Mouse (Mus musculus) limb, embryonic 10.5 days (tissue): Measurements from ENCODE around the gene Zcrb1. TPM values are rescaled to one million over a fixed set of nuclear protein-coding genes. Genes with fewer than 3 reads are reported as not detected.
A peak's percentile ranks its signal among the peaks of the same experiment; 100 is the strongest.
"Not testable (repeated sequence)": the region's sequence is repeated elsewhere in the genome, so short reads cannot be mapped to it uniquely, and the experiment has no call there.

ENCODE experiments used
- DNase-seq: peaks from one replicate; pipeline ENCODE4 v3.0.0-alpha.2; 2017; ENCODE audit warnings: low spot score
- H3K27ac ChIP-seq: fragments of 300-500 bp; sonication (generic); 2 replicates; pipeline ENCODE4 v1.5.1; 2016; ENCODE audit warnings: mild to moderate bottlenecking
- H3K27me3 ChIP-seq: fragments of 300-500 bp; sonication (generic); 2 replicates; pipeline ENCODE4 v1.6.1; 2016; ENCODE audit warnings: low read depth, mild to moderate bottlenecking; ENCODE audit not compliant: poor library complexity, severe bottlenecking
- H3K36me3 ChIP-seq: fragments of 300-500 bp; sonication (generic); 2 replicates; pipeline ENCODE4 v1.6.1; 2016; ENCODE audit warnings: mild to moderate bottlenecking, moderate library complexity
- H3K4me1 ChIP-seq: fragments of 300-500 bp; sonication (generic); 2 replicates; pipeline ENCODE4 v1.6.1; 2016
- H3K4me3 ChIP-seq: fragments of 300-500 bp; sonication (generic); 2 replicates; pipeline ENCODE4 v1.5.1; 2016; ENCODE audit warnings: mild to moderate bottlenecking, moderate library complexity
- H3K9me3 ChIP-seq: fragments of 300-500 bp; sonication (generic); replicated peaks from 2 replicates; pipeline ENCODE4 v1.6.1; 2016; ENCODE audit warnings: mild to moderate bottlenecking
- WGBS: fragments of 180-500 bp; shearing (Covaris S2); methylation state at CpG from one replicate; pipeline ENCODE4 v1.1.7; 2016; 5-methylcytosine and 5-hydroxymethylcytosine counted together
- polyA plus RNA-seq: library from polyadenylated mRNA; unstranded; fragments of >200 nt; fragmentation: Nextera tagmentation; extraction: Ambion mirVana; gene quantifications from 2 replicates; pipeline ENCODE4 v1.2.1, GENCODE M21; 2016

Gene Zcrb1
- polyA plus RNA-seq, 1 experiment from 2014 or later: 154 TPM

DNA sequence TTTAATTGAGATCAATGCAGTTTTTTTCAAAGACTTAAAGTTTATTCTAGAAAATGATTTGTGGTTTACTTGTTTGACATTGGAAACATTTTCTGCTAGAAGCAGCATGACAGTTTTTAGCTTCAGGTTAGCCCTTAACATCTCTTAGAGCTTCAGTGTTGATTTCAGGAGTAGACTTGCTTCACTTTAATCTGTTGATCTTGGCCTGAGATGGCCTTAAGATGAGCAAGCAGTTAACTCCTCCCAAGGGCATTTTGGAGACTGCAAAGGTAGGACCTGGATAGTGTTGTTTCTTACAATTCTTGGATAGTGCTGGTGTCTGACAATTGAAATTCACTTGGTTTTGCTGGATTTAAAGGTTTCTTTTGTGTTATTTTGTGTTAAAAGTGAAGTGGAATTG lies 6.7 kb upstream of the Zcrb1 start:
- Histone ChIP-seq H3K27me3 (no peaks in the 10 kb centered on the region), H3K4me3 (no peak overlapping the region), H3K9me3 (no peaks in the 10 kb centered on the region), H3K27ac (no peak overlapping the region), H3K36me3 (peaks cover 60% of the 10 kb centered on the region), H3K4me1 (peaks cover 6% of the 10 kb centered on the region)
- no peak for DNase-seq

DNA sequence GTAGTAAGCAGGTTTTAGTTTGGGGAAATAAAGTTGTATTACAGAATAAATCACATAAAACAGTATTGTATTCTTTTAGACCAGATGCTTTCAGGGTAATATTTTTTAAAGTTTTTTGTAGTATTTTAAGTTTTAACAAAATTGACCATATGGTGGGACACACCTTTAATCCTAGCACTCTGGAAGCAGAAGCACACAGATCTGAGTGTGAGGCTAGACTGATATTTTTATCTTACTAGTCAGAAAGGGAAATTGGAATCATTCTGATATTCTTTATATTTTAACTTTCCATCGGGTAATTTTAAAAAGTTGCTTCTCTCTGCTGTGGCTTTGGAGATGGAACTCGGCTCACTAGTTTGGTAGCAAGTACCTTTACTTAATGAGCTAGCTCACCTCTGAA lies 4.6 kb upstream of the Zcrb1 start:
- no peak overlapping the region for H3K4me3 ChIP-seq
- H3K27ac ChIP-seq: no peak overlapping the region
- no peaks in the 10 kb centered on the region for H3K27me3 ChIP-seq
- no peaks in the 10 kb centered on the region for H3K9me3 ChIP-seq
- peaks cover 41% of the 10 kb centered on the region for H3K36me3 ChIP-seq
- 97% methylated on average over 2 of the region's 2 CpGs for WGBS
- peaks cover 17% of the 10 kb centered on the region for H3K4me1 ChIP-seq
- DNase-seq: no peak

GRCm38 (mm10) chr15:93401446-93401845 lies 3.3 kb upstream of the Zcrb1 start:
- Histone ChIP-seq H3K4me3 (no peak overlapping the region), H3K36me3 (peaks cover 31% of the 10 kb centered on the region), H3K9me3 (no peaks in the 10 kb centered on the region), H3K27ac (no peak overlapping the region), H3K4me1 (peaks cover 27% of the 10 kb centered on the region), H3K27me3 (no peaks in the 10 kb centered on the region)
- whole genome bisulfite sequencing: 78% methylated on average over 4 of the region's 4 CpGs
- DNase-seq: no peak

DNA sequence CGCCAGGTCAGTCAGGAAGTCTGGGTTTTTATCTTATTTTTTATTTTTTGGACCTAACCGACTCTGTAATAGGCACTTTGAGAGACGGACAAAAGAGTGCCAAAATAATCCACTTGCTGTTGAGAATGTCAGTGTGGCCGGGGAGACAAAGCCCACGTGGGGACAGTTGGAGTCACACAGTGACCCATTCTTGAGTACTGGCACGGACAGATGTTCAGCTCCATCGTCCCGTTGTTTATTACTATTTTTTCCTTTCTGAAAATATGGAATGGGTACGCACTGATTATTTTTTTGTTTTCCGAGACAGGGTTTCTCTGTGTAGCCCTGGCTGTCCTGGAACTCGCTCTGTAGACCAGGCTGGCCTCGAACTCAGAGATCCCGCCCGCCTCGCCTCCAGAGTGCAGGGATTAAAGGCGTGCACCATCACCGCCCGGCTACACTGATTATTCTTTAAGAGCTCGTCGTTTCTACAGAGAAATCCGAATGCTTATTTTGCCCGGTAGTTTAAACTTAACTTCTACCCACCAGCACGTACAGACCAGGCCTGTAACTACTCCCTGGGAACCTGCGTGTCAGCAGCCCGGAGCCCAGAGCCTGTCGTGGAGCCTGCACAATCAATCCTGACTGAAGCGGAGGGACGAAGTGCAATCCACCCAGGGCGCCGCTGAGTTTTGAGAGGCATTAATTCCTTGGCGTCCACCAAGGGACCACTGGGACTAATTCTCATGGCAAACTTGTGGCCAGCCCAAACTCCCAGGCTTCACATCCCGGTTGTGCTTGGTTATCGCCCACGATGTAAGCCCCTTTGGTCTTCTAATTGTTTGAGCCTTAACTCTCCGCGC lies 786 bp upstream of the Zcrb1 start:
- peak; percentile 53 for DNase-seq
- Histone ChIP-seq H3K9me3 (no peaks in the 10 kb centered on the region), H3K27ac (peak overlapping the region; percentile 96), H3K27me3 (no peaks in the 10 kb centered on the region), H3K36me3 (peaks cover 40% of the 10 kb centered on the region), H3K4me1 (peaks cover 29% of the 10 kb centered on the region), H3K4me3 (peak overlapping the region; percentile 94)
- WGBS: under 1% methylated on average over 36 of the region's 36 CpGs

DNA sequence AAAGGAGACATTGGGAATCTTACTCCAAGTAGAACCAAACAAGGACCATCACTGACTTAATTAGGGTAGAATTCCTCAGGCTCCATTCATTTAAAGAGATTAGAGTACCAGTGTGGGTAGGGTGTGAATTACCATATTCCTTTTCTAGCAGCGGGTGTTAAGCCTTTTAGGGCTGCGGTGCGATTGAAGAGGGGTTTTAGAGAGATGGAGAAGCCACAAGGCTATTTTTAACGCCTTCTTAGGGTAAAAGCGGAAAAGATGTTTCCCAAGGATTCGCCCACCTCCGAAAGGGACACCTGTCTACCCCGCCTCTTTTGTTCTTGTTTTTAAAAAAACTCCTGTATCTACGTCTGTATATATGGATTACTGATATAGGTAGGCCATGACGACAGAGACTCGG lies 865 bp downstream of the Zcrb1 start:
- H3K4me1 ChIP-seq: peaks cover 29% of the 10 kb centered on the region
- H3K9me3 ChIP-seq: no peaks in the 10 kb centered on the region
- peak overlapping the region; percentile 34; the same call in 1 of the 2 replicates for H3K27ac ChIP-seq
- DNase-seq: no peak
- H3K27me3 ChIP-seq: no peaks in the 10 kb centered on the region
- H3K36me3 ChIP-seq: peaks cover 53% of the 10 kb centered on the region
- peak overlapping the region; percentile 94 for H3K4me3 ChIP-seq
- WGBS: under 1% methylated on average over 11 of the region's 11 CpGs

DNA sequence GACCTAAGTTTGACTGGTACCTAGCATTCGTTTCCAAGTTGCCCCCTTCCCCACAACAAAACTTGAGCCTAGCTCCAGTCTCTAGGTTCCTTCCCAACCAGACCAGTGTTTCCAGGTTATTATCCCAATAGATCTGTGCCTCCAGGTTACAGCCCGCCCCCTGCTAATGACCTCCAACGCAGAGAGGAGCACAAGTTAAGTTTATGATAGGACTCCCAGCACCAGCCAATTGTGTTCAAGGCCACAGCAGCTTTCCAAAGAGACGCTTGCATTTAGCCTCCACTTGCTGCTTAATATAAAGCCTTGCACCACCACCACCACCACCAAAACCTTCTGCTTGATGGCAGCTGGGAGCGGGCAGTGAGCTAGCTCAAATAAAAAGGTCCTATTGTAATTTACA lies 16.8 kb downstream of the Zcrb1 start:
- no peak overlapping the region for H3K27ac ChIP-seq
- WGBS: 55% methylated on average over 5 of the region's 5 CpGs
- DNase-seq: no peak
- no peaks in the 10 kb centered on the region for H3K9me3 ChIP-seq
- 0 out of 2 replicates have a peak, but pooled peaks cover 2% of the 10 kb centered on the region for H3K4me1 ChIP-seq
- H3K36me3 ChIP-seq: peaks cover 26% of the 10 kb centered on the region
- no peak overlapping the region for H3K4me3 ChIP-seq
- H3K27me3 ChIP-seq: no peaks in the 10 kb centered on the region

DNA sequence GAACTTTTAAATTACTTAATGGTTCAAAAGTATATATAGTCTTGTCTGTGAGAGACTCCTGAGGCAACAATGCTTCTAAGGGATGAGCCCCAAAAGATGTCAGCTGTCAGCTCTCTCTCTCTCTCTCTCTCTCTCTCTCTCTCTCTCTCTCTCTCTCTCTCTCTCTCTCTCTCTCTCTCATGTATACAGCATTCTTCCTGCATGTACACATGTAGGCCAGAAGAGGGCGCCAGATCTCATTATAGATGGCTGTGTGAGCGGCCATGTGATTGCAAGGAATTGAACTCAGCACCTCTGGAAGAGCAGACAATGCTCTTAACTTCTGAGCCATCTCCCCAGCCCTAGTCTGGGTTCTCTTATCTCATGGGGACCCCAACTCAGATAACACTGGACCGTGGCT lies 19.0 kb downstream of the Zcrb1 start:
- Histone ChIP-seq H3K36me3 (peaks cover 7% of the 10 kb centered on the region), H3K27me3 (no peaks in the 10 kb centered on the region), H3K27ac (no peak overlapping the region), H3K4me3 (no peak overlapping the region), H3K9me3 (no peaks in the 10 kb centered on the region), H3K4me1 (0 out of 2 replicates have a peak, but pooled peaks cover 2% of the 10 kb centered on the region)
- DNase-seq: no peak
- 76% methylated on average over 3 of the region's 3 CpGs for WGBS

GRCm38 (mm10) chr15:93375696-93376095 lies 22.4 kb downstream of the Zcrb1 start:
- no peak for DNase-seq
- no peaks in the 10 kb centered on the region for H3K27me3 ChIP-seq
- no peak overlapping the region for H3K4me3 ChIP-seq
- no peak overlapping the region for H3K27ac ChIP-seq
- 94% methylated on average over 5 of the region's 5 CpGs for WGBS
- H3K9me3 ChIP-seq: no peaks in the 10 kb centered on the region
- 0 out of 2 replicates have a peak, but pooled peaks cover 2% of the 10 kb centered on the region for H3K4me1 ChIP-seq
- H3K36me3 ChIP-seq: no peaks in the 10 kb centered on the region

DNA sequence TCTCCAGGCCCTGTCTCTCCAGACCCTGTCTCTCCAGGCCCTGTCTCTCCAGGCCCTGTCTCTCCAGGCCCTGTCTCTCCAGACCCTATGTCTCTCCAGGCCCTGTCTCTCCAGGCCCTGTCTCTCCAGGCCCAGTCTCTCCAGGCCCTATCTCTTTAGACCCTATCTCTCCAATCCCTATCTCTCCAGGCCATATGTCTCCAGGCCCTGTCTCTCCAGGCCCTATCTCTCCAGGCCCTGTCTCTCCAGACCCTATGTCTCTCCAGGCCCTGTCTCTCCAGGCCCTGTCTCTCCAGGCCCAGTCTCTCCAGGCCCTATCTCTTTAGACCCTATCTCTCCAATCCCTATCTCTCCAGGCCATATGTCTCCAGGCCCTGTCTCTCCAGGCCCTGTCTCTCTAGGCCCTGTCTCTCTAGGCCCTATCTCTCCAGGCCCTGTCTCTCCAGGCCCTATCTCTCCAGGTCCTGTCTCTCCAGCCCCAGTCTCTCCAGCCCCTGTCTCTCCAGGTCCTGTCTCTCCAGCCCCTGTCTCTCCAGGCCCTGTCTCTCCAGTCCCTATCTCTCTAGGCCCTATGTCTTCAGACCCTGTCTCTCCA lies 25.5 kb downstream of the Zcrb1 start:
- not testable (repeated sequence) for H3K9me3 ChIP-seq, DNase-seq, H3K27ac ChIP-seq, H3K36me3 ChIP-seq, H3K4me1 ChIP-seq, H3K4me3 ChIP-seq, H3K27me3 ChIP-seq

DNA sequence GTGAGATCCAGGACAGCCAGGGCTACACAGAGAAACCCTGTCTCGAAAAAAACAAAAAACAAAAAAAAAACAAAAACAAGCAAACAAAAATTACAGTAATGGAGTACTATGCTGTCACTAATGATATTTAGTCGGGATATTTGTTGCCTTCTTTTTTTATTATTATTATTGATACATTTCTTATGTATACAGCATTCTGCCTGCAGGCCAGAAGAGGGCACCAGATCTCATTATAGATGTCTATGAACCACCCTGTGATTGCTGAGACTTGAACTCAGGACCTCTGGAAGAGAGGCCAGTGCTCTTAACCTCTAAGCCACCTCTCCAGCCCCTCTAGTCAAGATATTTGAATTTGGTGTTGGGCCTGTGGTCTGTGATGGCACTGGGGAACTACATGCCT lies 26.3 kb downstream of the Zcrb1 start:
- no peak overlapping the region for H3K27ac ChIP-seq
- no peak for DNase-seq
- 0 out of 2 replicates have a peak, but pooled peaks cover 2% of the 10 kb centered on the region for H3K4me1 ChIP-seq
- H3K36me3 ChIP-seq: no peaks in the 10 kb centered on the region
- WGBS: 88% methylated on average over 2 of the region's 2 CpGs
- H3K4me3 ChIP-seq: no peak overlapping the region
- H3K9me3 ChIP-seq: no peaks in the 10 kb centered on the region
- no peaks in the 10 kb centered on the region for H3K27me3 ChIP-seq

DNA sequence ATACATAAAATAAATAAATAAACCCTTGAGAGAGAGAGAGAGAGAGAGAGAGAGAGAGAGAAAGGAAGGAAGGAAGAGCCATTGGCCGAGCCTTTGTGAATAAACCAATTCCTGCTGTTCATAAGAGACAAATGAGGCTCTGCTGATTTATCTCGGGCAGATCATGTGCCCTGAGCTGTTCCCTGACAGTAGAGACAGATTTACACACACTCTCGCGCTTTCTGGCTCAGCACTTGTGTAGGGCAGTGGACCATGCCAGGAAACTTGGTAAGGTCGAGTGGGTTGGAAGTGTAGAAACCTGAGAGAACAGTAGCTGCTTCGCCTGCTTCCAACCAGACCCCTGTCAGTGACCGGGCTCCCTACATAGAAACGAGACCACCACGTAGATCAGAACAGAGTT lies 29.6 kb downstream of the Zcrb1 start:
- H3K9me3 ChIP-seq: no peaks in the 10 kb centered on the region
- no peaks in the 10 kb centered on the region for H3K27me3 ChIP-seq
- WGBS: 57% methylated on average over 9 of the region's 9 CpGs
- no peak overlapping the region for H3K4me3 ChIP-seq
- H3K27ac ChIP-seq: no peak overlapping the region
- H3K4me1 ChIP-seq: 0 out of 2 replicates have a peak, but pooled peaks cover 2% of the 10 kb centered on the region
- H3K36me3 ChIP-seq: no peaks in the 10 kb centered on the region
- DNase-seq: no peak

DNA sequence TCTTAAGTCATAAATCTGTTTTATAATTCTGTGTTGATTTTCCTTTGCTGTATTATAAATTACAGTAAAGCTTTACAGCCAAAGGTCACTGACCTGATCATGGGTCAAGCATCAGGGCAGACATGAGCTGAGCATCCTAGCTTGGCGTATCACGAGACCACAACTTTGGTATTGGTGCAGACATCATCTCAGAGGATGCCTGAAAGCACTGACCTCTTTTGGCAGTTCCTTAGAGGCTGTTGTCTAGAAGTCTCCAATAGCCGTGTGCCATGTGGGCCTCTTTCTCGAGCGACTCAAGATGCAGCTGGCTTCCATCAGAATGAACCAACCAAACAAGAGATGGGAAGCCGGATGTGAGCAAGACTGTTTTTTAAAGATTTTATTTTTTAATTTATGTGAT lies 32.6 kb downstream of the Zcrb1 start:
- Histone ChIP-seq H3K27ac (no peak overlapping the region), H3K36me3 (no peaks in the 10 kb centered on the region), H3K9me3 (no peaks in the 10 kb centered on the region), H3K4me3 (no peak overlapping the region), H3K4me1 (0 out of 2 replicates have a peak, but pooled peaks cover 2% of the 10 kb centered on the region), H3K27me3 (no peaks in the 10 kb centered on the region)
- WGBS: 90% methylated on average over 6 of the region's 6 CpGs
- DNase-seq: no peak

- H3K27me3 ChIP-seq: no peaks in the 10 kb centered on the region
- no peaks in the 10 kb centered on the region for H3K4me1 ChIP-seq
- H3K9me3 ChIP-seq: no peaks in the 10 kb centered on the region
- H3K36me3 ChIP-seq: no peaks in the 10 kb centered on the region
- WGBS: 92% methylated on average over 19 of the region's 19 CpGs
- H3K4me3 ChIP-seq: no peak overlapping the region
- no peak overlapping the region for H3K27ac ChIP-seq
- DNase-seq: no peak
Observed at GRCm38 (mm10) chr15:93358346-93359095, 39.6 kb downstream of the Zcrb1 start.
